Mouse (Mus musculus) myocyte (in vitro differentiated cells): ENCODE measurements at regions not wholly inside any gene's neighbourhood (a gene's known extent, or its start where the extent isn't known, plus 50 kb on each side); places are given as distances from the start of the nearest gene placed in this dataset.

Source experiments
- H3K27me3 ChIP-seq: one replicate; pipeline ENCODE4 v1.6.1; 2011; ENCODE audit not compliant: control insufficient read depth, insufficient read depth, insufficient read length
- H3K36me3 ChIP-seq: one replicate; pipeline ENCODE4 v1.6.1; 2011; ENCODE audit not compliant: control insufficient read depth, insufficient read depth
- H3K4me2 ChIP-seq: one replicate; pipeline ENCODE4 v1.6.1; 2011; ENCODE audit warnings: low read depth, control low read depth
- H3K4me3 ChIP-seq: one replicate; pipeline ENCODE4 v1.5.1; 2011; ENCODE audit warnings: mild to moderate bottlenecking, control low read depth, moderate library complexity
- H3K79me2 ChIP-seq: one replicate; pipeline ENCODE4 v1.6.1; 2011; ENCODE audit not compliant: control insufficient read depth, insufficient read depth
- H3ac ChIP-seq: one replicate; pipeline ENCODE4 v1.6.1; 2011; ENCODE audit not compliant: control insufficient read depth, insufficient read length
- CEBPB ChIP-seq: IDR thresholded peaks from 2 replicates; pipeline ENCODE4 v1.6.1; 2011; ENCODE audit warnings: mild to moderate bottlenecking, moderate library complexity; ENCODE audit not compliant: poor library complexity, insufficient read depth, severe bottlenecking
- E2F4 ChIP-seq: IDR thresholded peaks from one replicate; pipeline ENCODE4 v1.6.1; 2011; ENCODE audit warnings: mild to moderate bottlenecking, control low read depth, moderate library complexity; ENCODE audit not compliant: insufficient read depth
- MAX ChIP-seq: IDR thresholded peaks from one replicate; pipeline ENCODE4 v1.6.1; 2011; ENCODE audit warnings: low read depth, mild to moderate bottlenecking, control low read depth
- MYOD1 ChIP-seq, 3 experiments: IDR thresholded peaks; one replicate each; pipeline ENCODE4 v1.6.1; 2011; ENCODE audit warnings: control low read depth in 2 of 3, low read depth in 2 of 3, mild to moderate bottlenecking in 2 of 3, moderate library complexity in 1 of 3; ENCODE audit not compliant: insufficient read length in 2 of 3, control insufficient read depth in 1 of 3
- MYOG ChIP-seq, 3 experiments: IDR thresholded peaks; one replicate each; pipeline ENCODE4 v1.6.1; 2011; ENCODE audit warnings: control low read depth in 2 of 3, low read depth in 2 of 3, mild to moderate bottlenecking in 2 of 3; ENCODE audit not compliant: insufficient read length in 2 of 3, control insufficient read depth in 1 of 3, insufficient read depth in 1 of 3
- POLR2A ChIP-seq: IDR thresholded peaks from one replicate; pipeline ENCODE4 v1.6.1; 2011; ENCODE audit warnings: low read depth, mild to moderate bottlenecking, control low read depth, moderate library complexity; ENCODE audit not compliant: insufficient read length
- POLR2AphosphoS2 ChIP-seq: IDR thresholded peaks from one replicate; pipeline ENCODE4 v1.6.1; 2011; ENCODE audit warnings: low read depth, control low read depth; ENCODE audit not compliant: insufficient read length
- REST ChIP-seq: IDR thresholded peaks from one replicate; pipeline ENCODE4 v1.6.1; 2011; ENCODE audit warnings: mild to moderate bottlenecking, control low read depth, moderate library complexity; ENCODE audit not compliant: insufficient read depth, insufficient read length
- SRF ChIP-seq: IDR thresholded peaks from one replicate; pipeline ENCODE4 v1.6.1; 2011; ENCODE audit warnings: low read depth; ENCODE audit not compliant: control insufficient read depth, insufficient read length
- TCF12 ChIP-seq: IDR thresholded peaks from one replicate; pipeline ENCODE4 v1.6.1; 2011; ENCODE audit warnings: mild to moderate bottlenecking, control low read depth; ENCODE audit not compliant: poor library complexity, insufficient read depth, severe bottlenecking
- TCF3 ChIP-seq: IDR thresholded peaks from one replicate; pipeline ENCODE4 v1.6.1; 2011; ENCODE audit warnings: low read depth, control low read depth; ENCODE audit not compliant: insufficient read length
- USF1 ChIP-seq: IDR thresholded peaks from one replicate; pipeline ENCODE4 v1.6.1; 2011; ENCODE audit warnings: low read depth, mild to moderate bottlenecking, control low read depth, moderate library complexity

DNA sequence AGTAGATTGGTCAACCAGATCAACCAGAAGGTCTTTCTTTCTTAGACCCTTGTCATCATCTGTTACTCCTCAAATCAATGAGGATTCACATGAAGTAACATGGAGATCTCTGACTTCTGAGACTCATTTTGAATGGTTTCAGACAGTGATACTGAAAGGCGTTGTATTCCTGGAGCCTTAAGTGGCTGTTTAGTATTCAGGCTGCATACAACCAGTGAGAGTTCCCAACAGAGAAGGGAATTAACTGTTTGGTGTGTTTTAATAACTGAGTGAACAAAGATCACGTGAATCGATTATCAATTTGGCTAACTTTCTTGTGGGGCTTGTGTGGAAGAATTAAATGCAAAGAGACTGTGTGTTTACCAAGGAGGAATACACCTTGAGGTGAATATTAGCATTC, 406.4 kb downstream of the Igsf11 start:
- Histone ChIP-seq H3K36me3 (no peaks in the 10 kb centered on the region), H3K4me3 (no peak overlapping the region), H3K79me2 (no peaks in the 10 kb centered on the region), H3ac (no peak overlapping the region), H3K4me2 (no peak overlapping the region), H3K27me3 (no peaks in the 10 kb centered on the region)
- TF ChIP-seq TCF3 (no peak), POLR2AphosphoS2 (no peak), TCF12 (no peak), E2F4 (no peak), MYOD1 (IDR thresholded peaks at IDR 0.05; ENCODE audit: control insufficient read depth in 1 of 3, insufficient read length in 2 of 3, low read depth in 2 of 3) (no peak), CEBPB (no peak), POLR2A (no peak), REST (no peak), USF1 (no peak), SRF (no peak), MAX (no peak), MYOG (IDR thresholded peaks at IDR 0.05; ENCODE audit: control insufficient read depth in 1 of 3, insufficient read depth in 1 of 3, insufficient read length in 2 of 3, low read depth in 2 of 3) (no peak)

DNA sequence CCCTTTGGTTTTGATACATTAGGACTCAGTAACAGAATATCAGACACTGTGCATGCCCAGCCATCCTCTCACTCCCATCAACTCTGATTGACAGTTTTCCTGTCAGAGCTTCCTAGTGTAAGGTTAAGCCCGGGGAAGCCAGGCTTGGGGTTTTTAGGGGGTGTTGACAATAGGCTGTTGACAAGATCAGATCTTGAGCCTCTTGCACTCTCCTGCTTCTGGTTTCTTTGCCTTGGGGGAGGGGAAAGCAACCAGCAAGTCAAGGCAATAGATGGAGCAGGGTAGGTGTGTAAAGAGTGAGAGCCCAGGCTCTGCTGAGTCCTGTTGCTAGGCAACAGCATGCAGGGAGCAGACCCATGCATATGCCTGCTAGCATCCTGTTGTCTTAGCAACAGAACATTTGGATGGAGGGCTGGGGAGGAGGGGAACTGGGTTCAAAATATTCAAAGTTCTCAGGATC, 410.5 kb downstream of the Igsf11 start:
- H3K27me3 ChIP-seq, result no peaks in the 10 kb centered on the region
- H3K36me3 ChIP-seq, result no peaks in the 10 kb centered on the region
- no peak overlapping the region for H3ac ChIP-seq
- TF ChIP-seq MYOG (IDR thresholded peaks at IDR 0.05; ENCODE audit: control insufficient read depth in 1 of 3, insufficient read depth in 1 of 3, insufficient read length in 2 of 3, low read depth in 2 of 3) (no peak), CEBPB (no peak), USF1 (no peak), TCF12 (no peak), POLR2A (no peak), POLR2AphosphoS2 (no peak), E2F4 (no peak), REST (no peak), MYOD1 (IDR thresholded peaks at IDR 0.05; ENCODE audit: control insufficient read depth in 1 of 3, insufficient read length in 2 of 3, low read depth in 2 of 3) (no peak), SRF (no peak), MAX (no peak), TCF3 (no peak)
- no peaks in the 10 kb centered on the region for H3K79me2 ChIP-seq
- no peak overlapping the region for H3K4me3 ChIP-seq
- no peak overlapping the region for H3K4me2 ChIP-seq

DNA sequence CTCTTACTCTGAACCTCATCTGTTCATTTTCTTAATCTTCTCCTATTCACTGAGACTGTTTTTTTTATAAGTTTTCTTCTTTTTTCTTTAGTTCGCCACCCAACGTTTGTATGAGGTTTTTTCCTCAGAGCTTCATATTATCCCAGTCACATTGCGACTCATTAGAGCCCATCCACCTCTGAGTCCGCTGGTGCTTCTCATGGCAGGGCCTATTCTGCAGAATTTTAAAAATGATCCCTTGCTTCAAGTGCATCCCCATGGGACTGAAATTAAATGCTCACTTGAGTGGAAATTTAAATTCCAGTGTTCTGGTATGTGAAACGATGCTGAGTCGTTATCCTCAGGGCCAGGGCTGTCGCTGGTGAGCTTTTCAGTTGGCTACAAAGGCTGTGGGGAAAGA, 410.9 kb downstream of the Igsf11 start:
- Histone ChIP-seq H3K4me2 (no peak overlapping the region), H3K79me2 (no peaks in the 10 kb centered on the region), H3ac (no peak overlapping the region), H3K4me3 (no peak overlapping the region), H3K27me3 (no peaks in the 10 kb centered on the region), H3K36me3 (no peaks in the 10 kb centered on the region)
- TF ChIP-seq MYOD1 (IDR thresholded peaks at IDR 0.05; ENCODE audit: control insufficient read depth in 1 of 3, insufficient read length in 2 of 3, low read depth in 2 of 3), result no peak
- TF ChIP-seq POLR2A, result no peak
- no peak for TF ChIP-seq MAX
- TF ChIP-seq POLR2AphosphoS2, result no peak
- TF ChIP-seq TCF3, result no peak
- TF ChIP-seq MYOG (IDR thresholded peaks at IDR 0.05; ENCODE audit: control insufficient read depth in 1 of 3, insufficient read depth in 1 of 3, insufficient read length in 2 of 3, low read depth in 2 of 3), result no peak
- no peak for TF ChIP-seq SRF
- no peak for TF ChIP-seq CEBPB
- TF ChIP-seq REST, result no peak

DNA sequence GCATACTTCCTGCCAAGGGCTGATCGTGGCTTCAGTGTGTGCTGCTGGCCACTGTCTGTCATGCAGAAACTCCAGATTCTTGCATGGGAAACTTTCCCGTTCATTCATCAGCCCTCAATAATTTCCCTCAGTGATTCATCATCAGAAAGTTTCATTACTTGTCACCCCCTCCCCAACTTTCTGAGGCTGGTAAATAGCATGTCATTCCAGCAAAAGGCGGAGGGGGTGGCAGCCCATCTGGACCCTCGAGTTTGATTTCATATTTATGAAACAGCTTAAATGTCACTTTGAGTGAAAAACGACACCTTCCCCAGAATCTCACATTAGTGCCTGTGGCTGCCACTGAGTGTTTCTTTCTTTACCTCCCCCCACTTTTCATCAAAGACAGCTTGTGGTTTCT, 415.5 kb downstream of the Igsf11 start:
- no peak for TF ChIP-seq POLR2A
- TF ChIP-seq CEBPB, result no peak
- no peak for TF ChIP-seq USF1
- no peak for TF ChIP-seq E2F4
- no peak for TF ChIP-seq TCF3
- TF ChIP-seq MYOG (IDR thresholded peaks at IDR 0.05; ENCODE audit: control insufficient read depth in 1 of 3, insufficient read depth in 1 of 3, insufficient read length in 2 of 3, low read depth in 2 of 3), result no peak
- TF ChIP-seq POLR2AphosphoS2, result no peak
- TF ChIP-seq SRF, result no peak
- TF ChIP-seq MAX, result no peak
- no peak for TF ChIP-seq REST
- TF ChIP-seq TCF12, result no peak
- no peak for TF ChIP-seq MYOD1 (IDR thresholded peaks at IDR 0.05; ENCODE audit: control insufficient read depth in 1 of 3, insufficient read length in 2 of 3, low read depth in 2 of 3)
- Histone ChIP-seq H3ac (no peak overlapping the region), H3K27me3 (no peaks in the 10 kb centered on the region), H3K79me2 (no peaks in the 10 kb centered on the region), H3K36me3 (no peaks in the 10 kb centered on the region), H3K4me2 (no peak overlapping the region), H3K4me3 (no peak overlapping the region)
